Comparison of ENCODE assay signal across 8 mouse cellular contexts in genomic region chr8:126594481-126595000, GRCm38 (mm10). TPM values are rescaled to one million over a fixed set of nuclear protein-coding genes. Genes with fewer than 3 reads are reported as not detected.
DNase-seq lines count a peak whose midpoint lies in the region; ATAC-seq lines count a peak whose summit lies in the region.

No protein-coding gene starts in this region.

- peak; percentile 94 for DNase-seq in adipocyte (ENCODE audit: low spot score)
- peak; percentile 99 for DNase-seq in embryo, embryonic 10 days (ENCODE audit: low spot score)
- peak; percentile 98 for DNase-seq in gastrocnemius, postnatal 10 days
- DNase-seq in induced T-regulatory cell, adult 2 months (ENCODE audit: low read depth) = peak; percentile 98
- peak; percentile 98 to 99 for DNase-seq in left cerebral cortex, postnatal 10 days (ENCODE audit: extremely low spot score in 1 of 2, low spot score in 2 of 2)
- peak; percentile 99 for DNase-seq in right cerebral cortex, postnatal 25 days
- DNase-seq in urinary bladder, postnatal 4 days (ENCODE audit: low spot score in 2 of 2) = peak; percentile 97 to 99

- ATAC-seq in megakaryocyte-erythroid progenitor cell, adult 5-6 weeks (replicated peaks; ENCODE audit: low FRiP score, low TSS enrichment, poor library complexity, severe bottlenecking) = peak; percentile 64

- intact Hi-C loops in left cerebral cortex, postnatal 10 days (cut with DNase I) = loop anchor here (2.0 to 5.0 kb wide), 4 partner anchors 72 to 328 kb away; no protein-coding TSS in a partner anchor

RNA-seq across cellular contexts. Expression of gene Irf2bp2, which starts 0.8 kb away (rescaled TPM):
- total RNA-seq in gastrocnemius, postnatal 10 days (2021) = 10 to 100 TPM; 53.3 to 55.5 TPM
- total RNA-seq in left cerebral cortex, postnatal 10 days (2021) = 10 to 100 TPM; 51.2 to 54.6 TPM
- total RNA-seq in megakaryocyte-erythroid progenitor cell, adult 5-6 weeks (2014; fragmentation: Nextera tagmentation) = 45.8 and 54.3 TPM in 2 replicates
- 44.1 and 56.8 TPM in 2 replicates for total RNA-seq in megakaryocyte-erythroid progenitor cell, adult 5-6 weeks (2017)

Comparison
In these comparisons a context has a peak if more than half of its experiments do, and no peak if none do; other contexts are left out.
1. Peak in every context shown above with its lines: DNase-seq and ATAC-seq.